Mouse (Mus musculus) hindbrain, postnatal 0 days (tissue): Measurements from ENCODE around the gene Ascc3. TPM values are rescaled to one million over a fixed set of nuclear protein-coding genes. Genes with fewer than 3 reads are reported as not detected.

Experiments
- ATAC-seq: fragments of 200-750 bp; cut with Nextera tagmentation; 2 replicates; pipeline ENCODE4 v1.8.0; 2017; ENCODE audit warnings: mild to moderate bottlenecking, moderate TSS enrichment, moderate library complexity
- DNase-seq: peaks from one replicate; pipeline ENCODE4 v3.0.0-alpha.2; 2015; ENCODE audit warnings: low spot score
- H3K27ac ChIP-seq: fragments of 300-500 bp; sonication (generic); 2 replicates; pipeline ENCODE4 v1.5.1; 2014; ENCODE audit warnings: mild to moderate bottlenecking
- H3K27me3 ChIP-seq: fragments of 300-500 bp; sonication (generic); 2 replicates; pipeline ENCODE4 v1.6.1; 2014; ENCODE audit warnings: low read length, mixed read lengths; ENCODE audit not compliant: insufficient read depth
- H3K36me3 ChIP-seq: fragments of 300-500 bp; sonication (generic); 2 replicates; pipeline ENCODE4 v1.6.1; 2014; ENCODE audit warnings: low read length, mixed read lengths; ENCODE audit not compliant: insufficient read depth
- H3K4me1 ChIP-seq: fragments of 300-500 bp; sonication (generic); 2 replicates; pipeline ENCODE4 v1.6.1; 2014; ENCODE audit warnings: antibody characterized with exemption, low read length, mixed read lengths; ENCODE audit not compliant: insufficient read depth
- H3K4me2 ChIP-seq: fragments of 300-500 bp; sonication (generic); 2 replicates; pipeline ENCODE4 v1.6.1; 2014; ENCODE audit warnings: low read depth, mild to moderate bottlenecking, low read length, moderate library complexity, mixed read lengths
- H3K4me3 ChIP-seq: fragments of 300-500 bp; sonication (generic); 2 replicates; pipeline ENCODE4 v1.5.1; 2014; ENCODE audit warnings: low read length
- H3K9ac ChIP-seq: fragments of 300-500 bp; sonication (generic); replicated peaks from 2 replicates; pipeline ENCODE4 v1.6.1; 2014; ENCODE audit warnings: mild to moderate bottlenecking, low read length, moderate library complexity, mixed read lengths
- H3K9me3 ChIP-seq: fragments of 300-500 bp; sonication (generic); 2 replicates; pipeline ENCODE4 v1.6.1; 2016; ENCODE audit warnings: low read length, mixed read lengths
- CTCF ChIP-seq: IDR thresholded peaks from 2 replicates; pipeline ENCODE4 v1.5.1; 2016; ENCODE audit warnings: antibody characterized with exemption, control low read depth, low read depth
- WGBS: fragments of 180-500 bp; shearing (Covaris S2); extraction: QIAGEN DNeasy Blood & Tissue Kit; methylation state at CpG from one replicate; pipeline ENCODE4 v1.1.7; 2014; 5-methylcytosine and 5-hydroxymethylcytosine counted together
- polyA plus RNA-seq: library from polyadenylated mRNA; unstranded; fragments of >200 nt; fragmentation: Nextera tagmentation; extraction: Ambion mirVana; gene quantifications from 2 replicates; pipeline ENCODE4 v1.2.1, GENCODE M21; 2015
- total RNA-seq: library from RNA; depleted of rRNA; stranded (reverse); fragments of >200 nt; gene quantifications from 2 replicates; pipeline ENCODE4 v1.2.3, GENCODE M21; 2014

Ascc3 gene
- total and polyA plus RNA-seq, 2 experiments from 2014 or later, result 14.3 to 20.6 TPM

GRCm38 (mm10) chr10:50801594-50801993 is 209.1 kb downstream of the Ascc3 start:
- TF ChIP-seq CTCF, result no peak
- no peak overlapping the region for H3K9ac ChIP-seq
- no peak overlapping the region for H3K4me2 ChIP-seq
- ATAC-seq, result no peak
- no peaks in the 10 kb centered on the region for H3K4me1 ChIP-seq
- peak; percentile 6 for DNase-seq
- no peak overlapping the region for H3K4me3 ChIP-seq
- no peaks in the 10 kb centered on the region for H3K36me3 ChIP-seq
- no peak overlapping the region for H3K27ac ChIP-seq
- 46% methylated on average over 2 of the region's 2 CpGs for whole genome bisulfite sequencing
- H3K27me3 ChIP-seq, result no peaks in the 10 kb centered on the region
- H3K9me3 ChIP-seq, result no peaks in the 10 kb centered on the region

DNA sequence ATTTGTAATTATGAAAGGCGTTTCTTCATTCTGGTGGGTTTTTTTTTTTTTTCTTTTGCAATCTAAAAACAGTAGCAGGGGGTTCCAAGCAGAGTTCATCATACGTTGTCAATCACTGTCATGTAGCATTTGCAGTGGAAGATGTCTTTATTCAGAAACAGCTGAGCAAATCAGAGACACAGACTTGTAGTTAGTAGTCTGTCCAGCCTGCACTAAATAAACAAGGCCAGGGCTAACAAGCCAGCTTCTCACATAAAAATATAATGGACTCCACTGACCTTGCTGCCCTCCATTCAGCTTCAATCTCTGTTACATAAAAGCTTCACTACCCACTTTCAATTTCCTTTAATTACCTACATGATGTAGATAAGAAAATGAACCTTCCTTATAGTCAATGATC is 209.9 kb downstream of the Ascc3 start:
- Histone ChIP-seq H3K4me1 (no peaks in the 10 kb centered on the region), H3K27ac (no peak overlapping the region), H3K9ac (no peak overlapping the region), H3K4me3 (no peak overlapping the region), H3K36me3 (no peaks in the 10 kb centered on the region), H3K27me3 (no peaks in the 10 kb centered on the region), H3K9me3 (no peaks in the 10 kb centered on the region), H3K4me2 (no peak overlapping the region)
- DNase-seq (no peak), ATAC-seq (no peak)
- TF ChIP-seq CTCF, result no peak
- WGBS, result 47% methylated on average over 2 of the region's 2 CpGs

DNA sequence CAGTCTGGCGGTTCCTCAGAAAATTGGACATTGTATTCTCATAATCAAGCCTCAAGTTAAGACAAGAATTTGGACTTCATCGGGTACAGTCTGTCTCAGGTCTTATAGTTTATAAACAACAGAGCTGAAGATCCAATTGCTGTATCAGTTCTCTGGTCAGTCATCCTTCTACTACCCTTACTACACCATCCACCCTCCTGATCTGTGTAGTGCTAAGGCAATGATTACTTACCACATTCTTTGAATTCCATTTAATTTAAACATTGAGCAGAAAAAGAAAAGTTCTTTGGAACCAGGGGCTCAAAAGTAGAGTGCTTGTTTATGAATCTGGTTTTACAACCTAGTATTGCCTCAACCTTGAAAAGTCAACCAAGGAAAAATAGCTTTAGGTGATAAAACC is 213.7 kb downstream of the Ascc3 start:
- WGBS, result 97% methylated on average over 2 of the region's 2 CpGs
- H3K9me3 ChIP-seq, result no peaks in the 10 kb centered on the region
- ATAC-seq, result no peak

DNA sequence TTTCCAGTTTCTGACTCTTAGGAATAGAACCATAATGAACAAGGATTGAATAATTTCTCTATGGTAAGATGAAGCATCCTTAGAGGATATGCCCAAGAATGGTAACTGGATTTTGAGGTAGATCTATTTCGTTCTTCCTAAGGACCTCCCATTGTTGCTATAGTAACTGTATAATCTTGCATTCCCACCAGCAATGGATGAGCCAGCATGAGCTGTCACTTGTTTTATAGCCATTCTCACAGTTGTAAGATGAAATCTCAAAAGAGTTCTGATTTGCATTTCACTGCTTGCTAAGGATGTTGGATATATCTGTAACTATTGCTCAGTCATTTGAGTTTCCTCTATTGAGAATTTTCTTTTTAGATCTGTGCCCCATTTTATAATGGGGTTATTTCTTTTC is 229.9 kb downstream of the Ascc3 start:
- Histone ChIP-seq H3K36me3 (0 out of 2 replicates have a peak, but pooled peaks cover 5% of the 10 kb centered on the region), H3K27me3 (no peaks in the 10 kb centered on the region), H3K4me2 (no peak overlapping the region), H3K4me3 (no peak overlapping the region), H3K9me3 (no peaks in the 10 kb centered on the region), H3K9ac (no peak overlapping the region), H3K4me1 (no peaks in the 10 kb centered on the region), H3K27ac (no peak overlapping the region)
- TF ChIP-seq CTCF, result no peak
- WGBS, result 25% methylated on average over 1 of the region's 1 CpGs
- ATAC-seq (no peak), DNase-seq (no peak)

More for the DNA sequence above, 213.7 kb downstream of the Ascc3 start:
- Histone ChIP-seq H3K36me3 (no peaks in the 10 kb centered on the region), H3K4me1 (no peaks in the 10 kb centered on the region), H3K27ac (no peak overlapping the region), H3K27me3 (no peaks in the 10 kb centered on the region), H3K4me3 (no peak overlapping the region), H3K4me2 (no peak overlapping the region), H3K9ac (no peak overlapping the region)
- TF ChIP-seq CTCF, result no peak
- DNase-seq, result no peak

DNA sequence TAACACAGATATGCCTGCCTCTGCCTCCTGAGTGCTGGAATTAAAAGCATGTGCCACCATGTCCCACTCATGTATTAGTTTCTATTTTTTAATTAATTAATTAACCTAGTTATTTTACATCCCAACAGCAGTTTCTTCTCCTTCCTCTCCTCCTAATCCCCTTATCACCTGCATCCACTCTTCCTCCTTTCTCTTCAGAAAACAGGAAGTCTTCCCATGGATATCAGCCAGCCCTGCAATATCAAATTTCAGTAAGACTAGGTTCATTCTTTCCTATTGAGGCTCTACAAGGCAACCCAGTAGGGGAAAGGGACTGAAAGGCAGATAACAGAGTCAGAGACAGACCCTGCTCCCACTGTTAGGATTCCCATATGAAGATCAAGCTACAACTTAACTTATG is 234.4 kb downstream of the Ascc3 start:
- Histone ChIP-seq H3K27ac (no peak overlapping the region), H3K27me3 (no peaks in the 10 kb centered on the region), H3K4me2 (no peak overlapping the region), H3K9ac (no peak overlapping the region), H3K4me3 (no peak overlapping the region), H3K4me1 (no peaks in the 10 kb centered on the region), H3K36me3 (peaks cover 9% of the 10 kb centered on the region; the same call in 1 of the 2 replicates), H3K9me3 (no peaks in the 10 kb centered on the region)
- no peak for ATAC-seq
- no peak for DNase-seq
- TF ChIP-seq CTCF, result no peak

DNA sequence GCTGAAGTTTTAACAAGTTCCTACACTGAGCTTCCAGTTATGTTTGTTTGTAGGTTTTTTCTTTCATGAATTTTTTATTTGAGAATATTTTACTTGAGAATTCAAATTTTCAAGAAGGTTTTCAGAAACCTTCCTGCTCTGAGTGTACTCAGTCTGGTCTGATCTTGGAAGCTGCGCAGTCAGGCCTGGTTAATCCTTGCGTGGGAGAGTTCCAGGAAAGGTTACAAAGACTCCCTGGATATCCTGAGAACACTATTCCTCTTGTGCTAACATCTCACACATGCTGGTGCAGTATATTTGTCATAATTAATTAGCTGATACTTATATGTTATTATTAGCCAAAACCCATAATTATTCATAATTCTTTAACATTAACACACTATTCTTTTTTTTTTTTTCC is 242.1 kb downstream of the Ascc3 start:
- DNase-seq (no peak), ATAC-seq (no peak)
- no peaks in the 10 kb centered on the region for H3K4me1 ChIP-seq
- no peak overlapping the region for H3K4me2 ChIP-seq
- H3K9me3 ChIP-seq, result no peaks in the 10 kb centered on the region
- H3K27ac ChIP-seq, result no peak overlapping the region
- no peak overlapping the region for H3K4me3 ChIP-seq
- TF ChIP-seq CTCF, result no peak
- no peaks in the 10 kb centered on the region for H3K27me3 ChIP-seq
- 79% methylated on average over 2 of the region's 2 CpGs for WGBS
- no peak overlapping the region for H3K9ac ChIP-seq
- peaks cover 4% of the 10 kb centered on the region; the same call in 1 of the 2 replicates for H3K36me3 ChIP-seq

GRCm38 (mm10) chr10:50843363-50843762 is 250.9 kb downstream of the Ascc3 start:
- Histone ChIP-seq H3K9me3 (no peaks in the 10 kb centered on the region), H3K9ac (no peak overlapping the region), H3K36me3 (no peaks in the 10 kb centered on the region), H3K27ac (no peak overlapping the region), H3K4me1 (no peaks in the 10 kb centered on the region), H3K4me3 (no peak overlapping the region), H3K27me3 (no peaks in the 10 kb centered on the region), H3K4me2 (no peak overlapping the region)
- TF ChIP-seq CTCF, result no peak
- WGBS, result 64% methylated on average over 3 of the region's 3 CpGs
- no peak for ATAC-seq
- peak; percentile 3 for DNase-seq
